Mouse (Mus musculus) liver, adult 2 months (tissue): ENCODE data around the gene Fam69a.

ENCODE experiments used
- CTCF ChIP-seq: fragments of 200-500 bp; IDR thresholded peaks from 2 replicates; pipeline ENCODE4 v1.5.1; 2011; ENCODE audit warnings: low read depth, low read length, control low read depth
- POLR2A ChIP-seq: fragments of 200-500 bp; IDR thresholded peaks from 2 replicates; pipeline ENCODE4 v1.6.1; 2011; ENCODE audit warnings: low read length, control low read depth; ENCODE audit not compliant: insufficient read depth; ENCODE audit errors: extremely low read depth

- no peak for TF ChIP-seq POLR2A
- no peak for TF ChIP-seq CTCF
These were observed 48.0 kb downstream of the Fam69a start for GRCm38 (mm10) chr5:107938886-107939285.
